Mouse (Mus musculus) stomach, postnatal 0 days (tissue): ENCODE results near the gene Cox7a1.

Experiments used
- CTCF ChIP-seq: IDR thresholded peaks from 2 replicates; pipeline ENCODE4 v1.5.1; 2016; ENCODE audit warnings: antibody characterized with exemption, low read depth, mild to moderate bottlenecking, moderate library complexity
- EP300 ChIP-seq: optimal IDR thresholded peaks from 2 replicates; pipeline ENCODE3; 2016; ENCODE audit warnings: antibody characterized with exemption

DNA sequence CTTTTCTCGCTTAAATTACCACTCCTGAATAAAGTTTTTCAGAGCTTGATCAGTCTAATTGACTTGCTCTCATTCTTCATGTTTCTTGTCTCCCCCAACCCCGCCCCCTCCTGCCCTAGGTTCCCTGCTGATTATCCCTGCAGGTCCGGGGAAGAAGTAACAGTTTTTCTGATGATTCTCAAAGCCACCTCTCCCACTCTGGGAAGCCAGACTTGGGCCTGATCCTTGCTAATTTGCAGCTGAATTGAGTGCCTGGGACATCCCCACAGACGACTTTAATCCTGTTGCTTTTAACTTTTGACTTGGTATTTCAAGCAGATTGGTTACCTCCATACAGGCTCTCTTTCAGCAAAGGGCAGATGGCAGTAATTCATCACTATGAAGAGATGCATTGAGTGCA is 27.1 kb downstream of the Cox7a1 start:
- TF ChIP-seq CTCF = no peak
- no peak for TF ChIP-seq EP300
